Comparison of ENCODE assay signal across 7 mouse cellular contexts in genomic region chr5:111762085-111762484, GRCm38 (mm10). TPM values are rescaled to one million over a fixed set of nuclear protein-coding genes. Genes with fewer than 3 reads are reported as not detected.
DNase-seq lines count a peak whose midpoint lies in the region; ATAC-seq and TF ChIP-seq lines count a peak whose summit lies in the region.

No protein-coding gene starts in this region.

- TF ChIP-seq POLR2A in kidney, adult 2 months (IDR thresholded peaks at IDR 0.05; ENCODE audit: low read depth, low read length): no peak

- H3K9ac ChIP-seq in embryonic facial prominence, embryonic 14.5 days (ENCODE audit: low read depth, low read length): no peak overlapping the region

- H3K27ac ChIP-seq in embryonic facial prominence, embryonic 14.5 days (replicated peaks; ENCODE audit: low read depth, low read length): peak overlapping the region; percentile 44; the same call in 1 of the 2 replicates
- H3K27ac ChIP-seq in kidney, adult 2 months (ENCODE audit: insufficient read depth, low read depth, low read length): no peak overlapping the region

- peak; percentile 50; the same call in 1 of the 2 replicates for ATAC-seq in embryonic facial prominence, embryonic 14.5 days (ENCODE audit: low read depth)
- ATAC-seq in erythroblast, adult 5-6 weeks (replicated peaks; ENCODE audit: low FRiP score, poor library complexity, severe bottlenecking): no peak

- WGBS in embryonic facial prominence, embryonic 14.5 days: 7% methylated on average over 17 of the region's 17 CpGs
- WGBS in kidney, adult 2 months: 15% methylated on average over 17 of the region's 17 CpGs

- DNase-seq in adrenal gland, postnatal 36 days: peak; percentile 12 to 20
- peak; percentile 86 for DNase-seq in embryonic facial prominence, embryonic 14.5 days (ENCODE audit: low spot score)
- DNase-seq in heart, adult 8-10 months (ENCODE audit: low spot score): peak; percentile 52
- DNase-seq in kidney, adult 2 months: peak; percentile 2
- peak; percentile 83 to 85 for DNase-seq in left cerebral cortex, postnatal 36 days (ENCODE audit: low spot score in 2 of 2)
- peak; percentile 71 for DNase-seq in neural tube, embryonic 10.5 days (ENCODE audit: extremely low spot score, low spot score)

- H3K27me3 ChIP-seq in embryonic facial prominence, embryonic 14.5 days (replicated peaks; ENCODE audit: control insufficient read depth, insufficient read depth, low read length): no peaks in the 10 kb centered on the region; the same call in 1 of the 2 replicates
- H3K27me3 ChIP-seq in kidney, adult 2 months (replicated peaks; ENCODE audit: control insufficient read depth, insufficient read depth, low read length): no peaks in the 10 kb centered on the region

- peaks cover 14% of the 10 kb centered on the region; the same call in 1 of the 2 replicates for H3K4me1 ChIP-seq in embryonic facial prominence, embryonic 14.5 days (ENCODE audit: control insufficient read depth, insufficient read depth, low read length)
- H3K4me1 ChIP-seq in kidney, adult 2 months (ENCODE audit: control insufficient read depth, insufficient read depth, low read length): no peaks in the 10 kb centered on the region

- no peaks in the 10 kb centered on the region for H3K36me3 ChIP-seq in embryonic facial prominence, embryonic 14.5 days (ENCODE audit: control insufficient read depth, insufficient read depth, low read length)
- H3K36me3 ChIP-seq in kidney, adult 2 months (ENCODE audit: control insufficient read depth, insufficient read depth, low read length): no peaks in the 10 kb centered on the region

- H3K4me3 ChIP-seq in embryonic facial prominence, embryonic 14.5 days (ENCODE audit: low read depth, low read length): peak overlapping the region; percentile 28
- no peak overlapping the region for H3K4me3 ChIP-seq in kidney, adult 2 months (ENCODE audit: insufficient read depth, low read depth, low read length)

- H3K9me3 ChIP-seq in embryonic facial prominence, embryonic 14.5 days (ENCODE audit: control insufficient read depth, low read length): no peaks in the 10 kb centered on the region

- no peak for TF ChIP-seq CTCF in kidney, adult 2 months (conservative IDR thresholded peaks at IDR 0.05; ENCODE audit: insufficient read depth, insufficient read length, low read depth, low read length)

- intact Hi-C loops in left cerebral cortex, postnatal 36 days (cut with DNase I): loop anchor here (5.0 kb wide), 1 partner anchor 345 kb away; the partner anchor contains the start of gene Mn1

- H3K4me2 ChIP-seq in embryonic facial prominence, embryonic 14.5 days (ENCODE audit: low read depth, low read length): peak overlapping the region; percentile 69

RNA-seq across cellular contexts. Expression of gene Gm26897, which starts 28.4 kb away (rescaled TPM):
- total RNA-seq in adrenal gland, postnatal 36 days (2021): not detected
- polyA plus RNA-seq in embryonic facial prominence, embryonic 14.5 days (2014; fragmentation: Nextera tagmentation; extraction: Ambion mirVana): not detected in 2 replicates
- total RNA-seq in heart, adult 8-10 months (2022): not detected
- polyA plus RNA-seq in kidney, adult 2 months (2012; rRNA removed): not detected in 2 replicates
- not detected for total RNA-seq in left cerebral cortex, postnatal 36 days (2021)
- total RNA-seq in erythroblast, adult 5-6 weeks (2015; ENCODE audit: low replicate concordance): not detected in 2 replicates
- total RNA-seq in erythroblast, adult 5-6 weeks (2017; ENCODE audit: low replicate concordance): not detected in 2 replicates

Comparison
In these comparisons a context has a peak if more than half of its experiments do, and no peak if none do; other contexts are left out.
1. DNase-seq: peak in every context shown above with its lines; median percentile 86 in embryonic facial prominence, embryonic 14.5 days; 84 in left cerebral cortex, postnatal 36 days; 71 in neural tube, embryonic 10.5 days; 52 in heart, adult 8-10 months; 16 in adrenal gland, postnatal 36 days; 2 in kidney, adult 2 months.